Mouse (Mus musculus) limb, embryonic 15.5 days (tissue): Measurements from ENCODE around the gene Lpar2. TPM values are rescaled to one million over a fixed set of nuclear protein-coding genes. Genes with fewer than 3 reads are reported as not detected.

Source experiments
- ATAC-seq: fragments of 200-750 bp; cut with Nextera tagmentation; 2 replicates; pipeline ENCODE4 v1.8.0; 2017; ENCODE audit warnings: low read depth, moderate TSS enrichment; ENCODE audit not compliant: insufficient number of reproducible peaks, low FRiP score, low TSS enrichment
- H3K27ac ChIP-seq: fragments of 300-500 bp; sonication (generic); 2 replicates; pipeline ENCODE4 v1.5.1; 2015; ENCODE audit warnings: moderate library complexity, mild to moderate bottlenecking, inconsistent platforms
- H3K27me3 ChIP-seq: fragments of 300-500 bp; sonication (generic); 2 replicates; pipeline ENCODE4 v1.6.1; 2015; ENCODE audit warnings: inconsistent platforms
- H3K36me3 ChIP-seq: fragments of 300-500 bp; sonication (generic); 2 replicates; pipeline ENCODE4 v1.6.1; 2015; ENCODE audit warnings: inconsistent platforms
- H3K4me1 ChIP-seq: fragments of 300-500 bp; sonication (generic); 2 replicates; pipeline ENCODE4 v1.6.1; 2015; ENCODE audit warnings: inconsistent platforms
- H3K4me2 ChIP-seq: fragments of 300-500 bp; sonication (generic); 2 replicates; pipeline ENCODE4 v1.6.1; 2015; ENCODE audit warnings: mild to moderate bottlenecking, inconsistent platforms
- H3K4me3 ChIP-seq: fragments of 300-500 bp; sonication (generic); 2 replicates; pipeline ENCODE4 v1.5.1; 2015; ENCODE audit warnings: mild to moderate bottlenecking, inconsistent platforms
- H3K9ac ChIP-seq: fragments of 300-500 bp; sonication (generic); 2 replicates; pipeline ENCODE4 v1.6.1; 2015; ENCODE audit warnings: inconsistent platforms
- H3K9me3 ChIP-seq: fragments of 300-500 bp; sonication (generic); 2 replicates; pipeline ENCODE4 v1.6.1; 2016; ENCODE audit warnings: inconsistent platforms
- WGBS: fragments of 180-500 bp; shearing (Covaris S2); methylation state at CpG from one replicate; pipeline ENCODE4 v1.1.7; 2015; 5-methylcytosine and 5-hydroxymethylcytosine counted together
- polyA plus RNA-seq: library from polyadenylated mRNA; unstranded; fragments of >200 nt; fragmentation: Nextera tagmentation; extraction: Ambion mirVana; gene quantifications from 2 replicates; pipeline ENCODE4 v1.2.1, GENCODE M21; 2015

Gene Lpar2
- polyA plus RNA-seq, 1 experiment from 2014 or later: 0.45 TPM

- no peaks in the 10 kb centered on the region for H3K9me3 ChIP-seq
- no peak overlapping the region for H3K4me3 ChIP-seq
- 77% methylated on average over 8 of the region's 8 CpGs for WGBS
- ATAC-seq: peak; percentile 54; the same call in 1 of the 2 replicates
- H3K4me2 ChIP-seq: no peak overlapping the region
- H3K4me1 ChIP-seq: no peaks in the 10 kb centered on the region
- no peak overlapping the region for H3K9ac ChIP-seq
- no peaks in the 10 kb centered on the region for H3K27me3 ChIP-seq
- H3K36me3 ChIP-seq: no peaks in the 10 kb centered on the region
- H3K27ac ChIP-seq: no peak overlapping the region
Measured at GRCm38 (mm10) chr8:69848951-69849350, 26.7 kb downstream of the Lpar2 start.

- no peak overlapping the region for H3K27ac ChIP-seq
- H3K4me2 ChIP-seq: no peak overlapping the region
- no peak overlapping the region for H3K4me3 ChIP-seq
- H3K9me3 ChIP-seq: no peaks in the 10 kb centered on the region
- no peaks in the 10 kb centered on the region for H3K27me3 ChIP-seq
- no peaks in the 10 kb centered on the region for H3K4me1 ChIP-seq
- no peak for ATAC-seq
- 50% methylated on average over 3 of the region's 3 CpGs for WGBS
- no peak overlapping the region for H3K9ac ChIP-seq
- H3K36me3 ChIP-seq: no peaks in the 10 kb centered on the region
Measured at GRCm38 (mm10) chr8:69849899-69850298, 27.7 kb downstream of the Lpar2 start.

GRCm38 (mm10) chr8:69850926-69851506 is 28.8 kb downstream of the Lpar2 start:
- H3K36me3 ChIP-seq: no peaks in the 10 kb centered on the region
- no peak overlapping the region for H3K4me3 ChIP-seq
- no peak overlapping the region for H3K4me2 ChIP-seq
- H3K9ac ChIP-seq: no peak overlapping the region
- no peak for ATAC-seq
- H3K27me3 ChIP-seq: no peaks in the 10 kb centered on the region
- no peaks in the 10 kb centered on the region for H3K4me1 ChIP-seq
- H3K27ac ChIP-seq: no peak overlapping the region
- WGBS: 74% methylated on average over 7 of the region's 7 CpGs
- H3K9me3 ChIP-seq: no peaks in the 10 kb centered on the region

- no peak overlapping the region for H3K27ac ChIP-seq
- no peak for ATAC-seq
- 92% methylated on average over 10 of the region's 10 CpGs for WGBS
- H3K9ac ChIP-seq: no peak overlapping the region
- H3K9me3 ChIP-seq: no peaks in the 10 kb centered on the region
- H3K36me3 ChIP-seq: no peaks in the 10 kb centered on the region
- no peak overlapping the region for H3K4me2 ChIP-seq
- no peaks in the 10 kb centered on the region for H3K27me3 ChIP-seq
- H3K4me3 ChIP-seq: no peak overlapping the region
- H3K4me1 ChIP-seq: no peaks in the 10 kb centered on the region
Measured at GRCm38 (mm10) chr8:69853869-69854268, 31.6 kb downstream of the Lpar2 start.

GRCm38 (mm10) chr8:69860807-69861206 is 38.6 kb downstream of the Lpar2 start:
- H3K9ac ChIP-seq: no peak overlapping the region
- WGBS: 56% methylated on average over 4 of the region's 4 CpGs
- no peak for ATAC-seq
- H3K36me3 ChIP-seq: no peaks in the 10 kb centered on the region
- H3K4me3 ChIP-seq: no peak overlapping the region
- no peak overlapping the region for H3K4me2 ChIP-seq
- H3K27me3 ChIP-seq: no peaks in the 10 kb centered on the region
- no peaks in the 10 kb centered on the region for H3K9me3 ChIP-seq
- H3K4me1 ChIP-seq: no peaks in the 10 kb centered on the region
- H3K27ac ChIP-seq: no peak overlapping the region

GRCm38 (mm10) chr8:69861251-69861650 is 39.0 kb downstream of the Lpar2 start:
- 67% methylated on average over 2 of the region's 2 CpGs for WGBS
- no peak for ATAC-seq
- no peak overlapping the region for H3K27ac ChIP-seq
- H3K9ac ChIP-seq: no peak overlapping the region
- H3K36me3 ChIP-seq: no peaks in the 10 kb centered on the region
- no peaks in the 10 kb centered on the region for H3K4me1 ChIP-seq
- H3K27me3 ChIP-seq: no peaks in the 10 kb centered on the region
- H3K4me3 ChIP-seq: no peak overlapping the region
- H3K4me2 ChIP-seq: no peak overlapping the region
- no peaks in the 10 kb centered on the region for H3K9me3 ChIP-seq

GRCm38 (mm10) chr8:69863387-69864020 is 41.3 kb downstream of the Lpar2 start:
- H3K27me3 ChIP-seq: no peaks in the 10 kb centered on the region
- ATAC-seq: no peak
- H3K9ac ChIP-seq: no peak overlapping the region
- H3K4me1 ChIP-seq: no peaks in the 10 kb centered on the region
- H3K4me2 ChIP-seq: no peak overlapping the region
- H3K36me3 ChIP-seq: no peaks in the 10 kb centered on the region
- no peaks in the 10 kb centered on the region for H3K9me3 ChIP-seq
- no peak overlapping the region for H3K27ac ChIP-seq
- H3K4me3 ChIP-seq: no peak overlapping the region
- 83% methylated on average over 5 of the region's 5 CpGs for WGBS

- Histone ChIP-seq H3K4me2 (no peak overlapping the region), H3K27me3 (no peaks in the 10 kb centered on the region), H3K9me3 (no peaks in the 10 kb centered on the region), H3K36me3 (no peaks in the 10 kb centered on the region), H3K27ac (no peak overlapping the region), H3K4me3 (no peak overlapping the region), H3K9ac (no peak overlapping the region), H3K4me1 (no peaks in the 10 kb centered on the region)
- ATAC-seq: no peak
- WGBS: 72% methylated on average over 5 of the region's 5 CpGs
Measured at GRCm38 (mm10) chr8:69864180-69864579, 42.0 kb downstream of the Lpar2 start.

- Histone ChIP-seq H3K36me3 (no peaks in the 10 kb centered on the region), H3K27ac (no peak overlapping the region), H3K9ac (no peak overlapping the region), H3K9me3 (no peaks in the 10 kb centered on the region), H3K4me1 (no peaks in the 10 kb centered on the region), H3K27me3 (no peaks in the 10 kb centered on the region), H3K4me3 (no peak overlapping the region), H3K4me2 (no peak overlapping the region)
- 64% methylated on average over 5 of the region's 5 CpGs for WGBS
- ATAC-seq: no peak
Measured at GRCm38 (mm10) chr8:69867696-69868326, 45.6 kb downstream of the Lpar2 start.

- ATAC-seq: no peak
- no peak overlapping the region for H3K4me2 ChIP-seq
- 80% methylated on average over 11 of the region's 11 CpGs for WGBS
- H3K36me3 ChIP-seq: no peaks in the 10 kb centered on the region
- H3K9ac ChIP-seq: no peak overlapping the region
- no peak overlapping the region for H3K27ac ChIP-seq
- H3K9me3 ChIP-seq: no peaks in the 10 kb centered on the region
- peaks cover 4% of the 10 kb centered on the region; the same call in 1 of the 2 replicates for H3K4me1 ChIP-seq
- no peak overlapping the region for H3K4me3 ChIP-seq
- no peaks in the 10 kb centered on the region for H3K27me3 ChIP-seq
Measured at GRCm38 (mm10) chr8:69870003-69870765, 48.0 kb downstream of the Lpar2 start.

GRCm38 (mm10) chr8:69870907-69871306 is 48.7 kb downstream of the Lpar2 start:
- Histone ChIP-seq H3K27ac (no peak overlapping the region), H3K36me3 (no peaks in the 10 kb centered on the region), H3K4me1 (peaks cover 4% of the 10 kb centered on the region; the same call in 1 of the 2 replicates), H3K4me2 (no peak overlapping the region), H3K27me3 (no peaks in the 10 kb centered on the region), H3K9ac (no peak overlapping the region), H3K4me3 (no peak overlapping the region), H3K9me3 (no peaks in the 10 kb centered on the region)
- ATAC-seq: no peak
- 84% methylated on average over 6 of the region's 6 CpGs for WGBS

- no peak overlapping the region for H3K4me2 ChIP-seq
- 10% methylated on average over 9 of the region's 9 CpGs for WGBS
- H3K9ac ChIP-seq: no peak overlapping the region
Measured at GRCm38 (mm10) chr8:69874155-69874554, 51.9 kb downstream of the Lpar2 start.

More at GRCm38 (mm10) chr8:69874155-69874554, 51.9 kb downstream of the Lpar2 start:
- Histone ChIP-seq H3K27me3 (peaks cover 26% of the 10 kb centered on the region), H3K9me3 (no peaks in the 10 kb centered on the region), H3K27ac (no peak overlapping the region), H3K4me3 (no peak overlapping the region), H3K4me1 (peaks cover 16% of the 10 kb centered on the region; the same call in 1 of the 2 replicates), H3K36me3 (no peaks in the 10 kb centered on the region)
- ATAC-seq: no peak
